Mouse (Mus musculus): ENCODE measurements around the gene Prpsap2. TPM values are rescaled to one million over a fixed set of nuclear protein-coding genes. Genes with fewer than 3 reads are reported as not detected.

Gene Prpsap2
- total RNA-seq, 2 experiments from 2014 or later, result 7.1 to 7.8 TPM

DNA sequence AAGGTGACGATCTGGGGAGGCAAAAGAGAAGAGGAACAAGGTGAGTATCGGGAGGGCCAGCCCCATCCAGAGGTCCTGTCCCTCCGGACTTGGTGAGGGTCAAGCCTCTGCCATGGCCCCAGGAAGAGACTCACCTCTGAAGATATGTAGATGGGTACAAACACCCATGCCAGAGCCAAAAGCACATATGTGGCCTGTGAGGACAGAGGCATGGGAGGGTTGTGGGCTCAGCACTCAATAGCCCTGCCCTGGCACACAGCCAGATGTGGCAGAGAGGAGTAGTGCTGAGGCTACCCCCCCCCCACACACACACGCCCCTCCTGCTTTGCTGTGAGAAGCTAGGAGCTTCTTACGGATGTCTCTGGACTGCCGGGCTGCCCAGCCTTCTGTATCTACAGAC lies 46.8 kb downstream of the Prpsap2 start:
- no peak for DNase-seq

DNA sequence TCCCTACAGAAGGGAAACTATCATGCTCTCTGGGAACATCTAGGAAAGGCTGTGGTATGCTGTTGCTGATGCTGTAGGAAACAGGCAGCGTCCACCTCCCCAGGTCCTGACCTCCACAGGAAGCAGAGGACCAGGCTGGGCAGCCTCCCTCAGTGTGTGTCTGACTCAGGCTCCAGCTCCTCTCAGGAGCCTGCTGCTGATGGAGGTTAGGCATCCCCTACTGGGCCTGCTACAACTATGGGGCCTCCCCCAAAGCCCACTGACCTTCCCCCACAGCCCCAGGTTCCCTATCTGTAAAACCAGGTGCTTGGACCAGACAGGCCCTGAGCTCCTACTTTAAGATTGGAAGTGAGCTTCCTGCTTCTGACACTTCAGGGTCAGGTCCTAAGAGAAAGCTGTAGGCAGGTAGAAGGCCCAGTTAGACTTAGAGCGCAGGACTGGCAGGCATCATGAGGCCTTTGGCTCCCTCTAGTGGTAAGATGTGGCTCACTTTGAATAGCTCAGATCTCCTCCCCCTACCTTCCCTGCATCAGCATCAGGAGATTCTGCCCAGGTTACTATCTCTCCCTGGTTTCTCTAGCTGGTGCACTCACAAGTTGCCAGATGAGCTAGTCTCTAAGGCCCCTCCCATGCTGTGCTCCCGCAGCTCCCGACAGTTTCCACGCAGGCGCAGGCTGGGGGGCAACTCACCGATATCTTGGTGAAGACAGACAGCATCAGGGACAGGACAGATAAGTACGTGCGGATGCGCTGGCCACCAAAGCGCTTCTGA lies 47.4 kb downstream of the Prpsap2 start:
- peak; percentile 82 to 87 for DNase-seq

DNA sequence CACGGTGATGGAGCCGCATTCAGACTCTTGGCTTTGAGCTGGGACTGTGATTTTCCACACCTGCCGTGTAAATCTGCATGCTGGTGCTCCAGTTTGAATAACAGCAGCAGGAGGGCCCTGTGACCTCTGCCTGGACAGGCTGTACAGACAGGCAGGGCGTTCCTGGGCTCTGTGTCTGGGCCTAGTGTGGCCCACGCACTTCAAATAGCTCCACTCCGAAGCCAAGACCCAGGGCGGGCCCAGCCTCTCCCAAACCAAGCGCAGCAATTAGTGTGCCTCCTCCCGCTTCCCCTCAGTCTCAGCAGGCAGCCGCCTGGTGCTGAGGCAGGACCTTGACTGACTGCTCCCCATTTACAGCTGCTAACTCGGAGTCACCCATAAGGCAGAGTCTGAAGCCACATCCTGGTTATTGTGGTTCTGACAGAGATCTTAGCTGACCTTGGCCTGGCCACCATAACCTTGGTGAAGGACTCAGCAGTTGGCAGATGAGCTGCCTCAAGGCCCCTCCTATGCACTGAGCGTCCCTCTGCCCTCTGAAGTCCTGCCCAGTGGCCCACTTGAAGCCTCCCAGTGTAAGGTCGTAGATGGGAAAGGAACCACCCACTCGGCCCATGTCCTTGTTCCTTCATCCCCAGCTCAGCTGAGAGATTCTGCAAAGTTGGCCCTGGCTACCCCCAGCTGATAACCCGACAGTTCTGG lies 48.6 kb downstream of the Prpsap2 start:
- peak in 1 of 2 experiments; percentile 40 for DNase-seq

DNA sequence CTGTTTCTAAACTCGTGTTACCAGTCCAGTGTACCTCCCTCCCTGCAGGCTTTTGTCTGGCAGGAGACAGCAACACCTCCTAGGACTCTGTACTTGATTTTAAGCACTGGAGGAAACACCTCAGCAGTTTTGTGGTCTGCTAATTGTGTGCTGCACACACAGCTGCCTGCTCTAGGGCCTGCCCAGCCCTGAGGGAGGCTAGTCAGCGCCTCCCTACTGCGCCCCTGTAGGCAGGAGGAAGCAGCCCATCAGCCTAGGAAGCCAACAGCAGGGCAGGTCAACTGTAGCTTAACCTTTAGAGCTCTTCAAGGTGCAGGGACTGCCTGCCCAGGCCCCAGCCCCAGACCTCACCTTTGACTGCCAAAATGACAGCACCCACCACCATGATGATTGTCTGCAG lies 53.0 kb downstream of the Prpsap2 start:
- DNase-seq, result no peak

DNA sequence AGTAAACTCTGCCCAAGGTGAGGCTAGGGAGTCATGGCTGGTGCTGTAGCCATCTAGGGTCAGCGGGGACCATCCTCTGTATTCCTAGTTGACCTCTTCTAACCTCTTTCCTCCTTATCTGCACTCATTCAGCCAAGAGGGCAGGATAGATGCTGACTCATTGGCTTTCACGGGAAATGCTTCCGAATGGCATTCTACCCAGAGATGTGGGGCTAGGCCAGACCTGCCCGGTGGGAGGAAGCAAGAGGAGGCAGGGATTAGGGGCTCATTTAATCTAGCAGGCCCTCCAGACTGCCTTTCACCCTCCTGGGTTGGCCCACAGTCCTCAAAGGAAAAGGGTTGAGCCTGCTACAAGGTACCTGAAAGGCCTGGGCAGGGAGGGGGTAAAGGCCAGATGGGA lies 55.7 kb downstream of the Prpsap2 start:
- DNase-seq, result no peak

DNA sequence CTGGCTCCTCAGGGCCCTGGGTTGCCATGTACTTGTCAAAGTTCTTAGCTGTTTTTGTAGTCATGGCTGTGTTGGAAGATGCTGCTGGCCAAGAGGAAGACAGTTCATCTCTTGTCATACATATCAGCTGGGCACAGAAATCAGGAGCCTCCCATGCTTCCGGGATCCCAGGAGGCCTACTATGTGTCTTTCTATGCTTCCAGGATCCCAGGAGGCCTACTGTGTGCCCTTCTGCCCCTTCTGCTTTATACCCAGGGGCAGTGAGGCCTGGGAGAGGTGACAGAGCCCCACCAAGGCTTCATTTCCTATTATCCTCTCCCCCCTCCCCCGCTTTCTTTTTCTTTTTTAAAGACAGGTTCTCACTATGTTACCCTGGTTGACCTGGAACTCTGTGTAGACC lies 56.3 kb downstream of the Prpsap2 start:
- DNase-seq, result no peak

DNA sequence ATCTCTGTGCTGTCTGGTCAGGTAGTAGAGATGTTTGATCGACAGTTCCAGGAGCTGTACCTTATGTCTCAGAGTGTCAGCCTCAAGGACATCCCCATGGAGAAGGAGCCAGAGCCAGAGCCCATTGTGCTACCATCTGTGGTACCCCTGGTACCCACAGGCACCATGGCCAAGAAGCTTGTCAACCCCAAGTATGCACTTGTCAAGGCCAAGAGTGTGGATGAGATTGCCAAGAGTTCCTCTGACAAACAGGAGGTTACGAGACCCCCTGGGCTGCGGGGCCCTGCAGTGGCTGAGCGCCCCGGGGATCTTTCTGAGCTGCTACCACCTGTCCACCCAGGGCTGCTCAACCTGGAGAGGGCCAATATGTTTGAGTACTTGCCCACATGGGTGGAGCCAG lies 59.4 kb downstream of the Prpsap2 start:
- no peak for DNase-seq

DNA sequence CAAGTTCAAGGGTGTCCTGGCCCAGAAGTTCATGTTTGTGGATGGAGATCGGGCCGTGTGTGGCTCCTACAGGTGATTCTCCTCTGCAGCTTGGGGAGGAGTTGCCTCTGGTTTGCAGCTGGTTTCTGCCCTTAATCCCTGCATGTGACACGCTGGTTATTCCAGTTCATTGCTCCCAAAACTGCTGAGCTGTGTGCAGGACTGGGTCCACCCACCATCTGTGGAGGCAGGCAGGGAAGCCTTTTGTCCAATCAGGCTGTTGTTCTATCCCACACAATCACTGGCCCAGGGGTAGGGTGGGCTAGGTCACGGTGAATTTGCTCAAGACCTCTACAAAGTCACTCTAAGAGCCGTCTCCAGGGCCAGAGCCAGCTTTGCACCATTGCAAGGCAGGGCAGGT lies 60.2 kb downstream of the Prpsap2 start:
- DNase-seq, result no peak

DNA sequence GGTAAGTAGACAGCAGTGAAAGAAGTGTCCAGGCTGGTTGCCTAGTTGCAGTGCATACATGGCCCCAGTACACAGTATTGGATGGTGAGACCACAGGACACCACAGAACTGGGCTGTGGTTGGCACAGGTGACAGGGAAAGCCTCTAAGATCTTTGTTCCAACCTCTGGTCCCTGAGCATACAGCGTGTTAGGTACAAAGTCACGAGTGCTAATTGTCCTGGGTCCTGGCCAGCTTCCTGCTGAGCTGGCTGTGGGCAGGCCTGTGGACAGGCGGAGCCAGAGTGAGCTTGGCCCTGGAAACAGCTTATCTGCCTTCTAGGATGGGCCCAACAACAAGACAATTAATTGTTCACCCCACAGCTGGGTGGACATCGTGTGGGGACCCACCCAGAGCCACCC lies 62.0 kb downstream of the Prpsap2 start:
- DNase-seq, result peak; percentile 67 to 69

DNA sequence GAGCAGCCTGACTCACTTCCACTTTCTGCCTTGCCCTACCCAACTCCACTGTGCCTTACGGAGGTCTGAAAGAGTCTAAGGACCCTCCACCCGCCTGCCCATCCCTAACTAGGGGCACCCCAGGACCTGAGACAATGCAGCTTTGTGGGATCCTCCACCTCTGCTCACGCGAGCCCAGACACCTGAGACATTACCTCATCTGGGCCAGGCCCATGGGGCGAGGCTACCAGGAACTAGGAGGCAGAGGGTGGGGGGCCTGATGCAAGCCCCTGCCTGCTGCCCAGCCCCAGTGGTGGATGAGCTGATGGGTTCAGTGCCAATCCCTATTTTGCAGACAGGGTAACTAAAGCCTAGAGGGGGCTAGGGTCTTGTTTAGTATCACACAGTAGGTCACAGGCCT lies 62.4 kb downstream of the Prpsap2 start:
- DNase-seq, result no peak

DNA sequence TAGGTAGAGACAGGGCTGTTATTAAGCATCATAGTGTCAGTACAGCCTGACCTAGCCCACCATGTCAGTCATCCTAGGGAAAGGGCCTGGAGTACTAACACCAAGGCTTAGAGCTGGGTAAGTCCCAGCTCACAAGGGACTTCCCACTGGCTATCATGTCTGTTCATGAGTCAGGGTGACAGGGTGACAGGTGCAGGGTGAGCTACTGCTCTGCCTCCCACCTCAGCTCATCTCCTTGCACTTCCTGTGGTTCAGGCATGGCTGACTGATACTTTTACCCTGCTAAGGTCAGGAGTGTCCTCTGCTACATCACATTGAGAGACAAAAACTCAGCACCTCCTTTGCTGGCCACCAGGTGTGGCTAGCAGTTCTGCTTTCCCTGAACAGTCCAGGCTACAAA lies 63.0 kb downstream of the Prpsap2 start:
- no peak for DNase-seq

DNA sequence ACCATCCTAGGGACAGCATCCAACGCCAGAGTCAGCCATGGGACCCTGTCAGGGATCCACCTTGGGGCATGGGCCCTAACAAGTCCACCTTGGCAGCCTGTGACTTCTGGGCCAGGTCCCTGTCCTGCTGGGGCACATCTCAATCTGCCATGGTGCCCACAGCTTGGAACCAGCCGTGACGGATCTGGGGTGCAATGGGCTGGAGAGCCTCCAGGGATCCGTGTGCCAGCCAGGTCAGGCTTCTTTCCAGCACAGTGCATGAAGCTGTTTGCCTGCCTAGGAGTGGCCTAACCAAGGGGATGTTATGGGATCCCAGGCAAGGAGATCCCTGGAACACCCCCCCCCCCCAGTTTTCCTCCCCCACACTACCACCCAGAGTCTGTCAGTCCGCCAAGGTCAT lies 68.9 kb downstream of the Prpsap2 start:
- no peak for DNase-seq

DNA sequence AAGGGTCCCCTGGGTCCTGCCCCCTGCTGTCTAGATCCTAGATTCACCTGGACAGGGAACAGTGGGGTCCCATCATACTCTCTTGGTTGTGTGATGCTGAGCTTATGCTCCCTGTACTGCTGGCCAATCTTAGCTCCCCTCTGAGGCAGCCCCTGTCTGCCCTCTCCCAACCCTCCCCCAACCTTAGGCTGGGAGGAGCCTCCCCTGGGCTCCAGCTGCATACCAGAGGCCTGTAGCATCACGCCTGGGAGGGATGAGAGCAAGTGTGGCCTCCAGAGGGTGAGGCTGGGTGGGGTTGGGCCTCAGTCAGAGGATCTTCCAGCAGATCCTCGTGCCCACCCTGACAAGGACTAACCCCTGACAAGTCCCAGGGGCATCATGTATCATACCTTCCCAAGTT lies 74.3 kb downstream of the Prpsap2 start:
- no peak for DNase-seq

DNA sequence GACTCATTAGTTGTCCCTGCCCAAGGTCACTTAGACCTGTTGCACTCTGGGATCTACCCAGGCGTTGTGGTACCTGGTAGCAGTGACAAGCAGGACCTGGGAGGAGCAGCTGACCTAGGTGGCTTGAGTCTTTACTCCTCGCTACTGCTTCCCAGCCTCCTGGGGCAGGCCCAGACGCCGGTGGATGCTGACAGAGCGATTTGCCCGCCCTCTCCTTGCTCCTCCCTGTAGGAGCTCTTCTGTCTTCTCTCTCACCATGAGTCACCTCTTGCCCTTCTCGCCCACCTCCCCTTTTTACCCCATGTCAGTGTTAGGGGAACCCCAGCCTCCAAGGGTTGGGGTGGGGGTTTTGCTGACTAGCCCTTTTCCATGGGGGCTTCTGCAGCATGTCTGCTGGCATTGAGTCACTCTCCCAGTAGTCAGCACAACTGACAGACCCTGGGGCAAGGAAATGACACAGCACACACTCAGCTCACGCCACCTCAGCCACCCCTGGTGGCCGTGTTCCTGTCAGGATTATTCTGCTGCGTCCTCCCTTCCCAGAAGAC lies 74.9 kb downstream of the Prpsap2 start:
- no peak for DNase-seq

DNA sequence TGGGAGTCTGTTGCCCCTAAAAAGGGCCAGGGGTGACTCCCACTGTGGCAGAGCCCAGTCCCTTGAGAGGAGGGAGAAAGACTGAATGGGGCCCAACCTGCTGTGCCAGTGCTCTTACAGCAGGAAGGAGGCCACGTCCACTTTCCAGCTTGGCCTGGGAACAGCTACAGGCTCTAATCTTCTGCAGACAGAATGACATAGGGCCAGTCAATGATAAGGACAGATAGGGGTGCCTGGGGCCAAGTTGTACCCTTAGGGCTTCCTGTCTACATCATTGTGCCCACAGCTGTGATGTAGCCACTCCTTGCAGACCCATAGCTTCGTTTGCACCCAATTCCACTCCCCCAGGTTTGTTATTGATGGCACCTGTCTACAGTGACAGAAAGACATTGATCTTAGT lies 75.7 kb downstream of the Prpsap2 start:
- no peak for DNase-seq

DNA sequence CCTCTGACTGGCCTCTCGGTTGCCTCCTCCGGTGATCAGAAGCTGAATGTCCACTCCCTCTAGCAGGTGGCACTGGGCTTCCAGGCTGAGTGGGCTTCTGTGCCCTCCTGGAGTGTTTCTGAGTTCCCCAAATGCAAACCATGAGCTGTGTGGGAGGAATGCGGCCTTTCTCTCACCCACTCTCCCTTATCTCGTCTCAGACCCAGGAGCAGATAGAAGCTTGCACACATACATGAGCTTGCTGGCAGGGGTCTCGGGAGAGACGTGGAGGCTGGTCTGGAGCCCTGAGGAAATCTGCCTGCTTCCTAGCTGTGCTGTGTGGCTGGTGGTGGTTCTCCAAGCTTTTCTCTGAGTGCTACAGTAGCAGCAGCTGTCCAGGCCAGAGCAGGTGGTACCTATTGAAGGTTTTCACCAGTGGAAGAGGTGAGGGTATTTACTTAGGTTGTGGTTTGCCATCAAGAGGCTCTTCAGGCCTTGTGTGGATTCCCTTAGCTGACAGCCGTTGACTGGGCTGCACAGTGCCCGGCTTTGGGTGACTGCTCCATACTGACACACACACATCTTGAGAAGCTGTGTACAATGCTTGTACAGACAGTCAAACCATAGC lies 76.7 kb downstream of the Prpsap2 start:
- DNase-seq, result no peak

DNA sequence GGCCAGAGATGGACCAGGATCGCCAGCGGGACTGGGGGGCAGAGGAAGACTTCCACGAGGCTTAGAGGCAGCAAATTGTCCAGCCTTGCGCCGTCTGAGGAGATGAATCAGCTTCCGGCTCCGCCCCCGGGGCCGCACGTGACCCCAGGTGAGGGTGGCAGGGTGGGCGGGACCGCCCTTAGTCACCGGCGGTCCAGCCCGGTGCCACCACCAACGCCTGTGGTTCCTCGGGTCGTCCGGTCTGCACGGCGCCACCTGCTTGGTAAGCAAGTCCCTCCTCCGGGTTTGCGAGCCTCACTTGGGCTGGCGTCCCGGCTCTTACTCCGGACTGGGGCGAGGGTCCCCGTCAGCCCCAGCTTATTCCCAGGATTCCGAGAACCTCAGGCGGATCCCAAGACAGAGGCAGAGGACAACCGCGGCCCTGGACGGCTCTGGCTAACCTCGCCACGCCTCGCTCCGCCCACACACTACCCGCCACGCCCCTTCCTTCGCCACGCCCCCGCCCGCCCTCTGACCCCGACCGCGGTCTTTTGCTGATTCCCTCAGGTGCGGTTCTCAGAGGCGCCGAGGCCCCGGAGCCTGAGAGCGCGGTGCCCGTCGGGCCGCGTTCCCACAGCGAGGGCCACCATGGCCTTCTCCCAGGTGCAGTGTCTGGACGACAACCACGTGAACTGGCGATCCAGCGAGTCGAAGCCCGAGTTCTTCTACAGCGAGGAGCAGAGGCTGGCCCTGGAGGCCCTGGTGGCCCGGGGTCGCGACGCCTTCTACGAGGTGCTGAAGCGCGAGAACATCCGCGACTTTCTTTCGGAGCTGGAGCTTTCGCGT lies 77.8 kb downstream of the Prpsap2 start, which contains the start of gene Fam83g:
Fam83g (plus strand) TSS at position 185 of the 825 bp plus-strand sequence.
- DNase-seq, result peak; percentile 53 to 77

Other genes with a start within 250 kb of the Prpsap2 start
- gene Epn2, start 182.4 kb downstream of the Prpsap2 start, total RNA-seq (2021), result 10 to 100 TPM; 24.5 to 28.1 TPM
- 10 to 100 TPM; 12.1 to 13.5 TPM for gene Grap, start 108.8 kb downstream of the Prpsap2 start, total RNA-seq (2021)
- under 1 TPM; 0.25 to 0.33 TPM for gene Fam83g, start 78.0 kb downstream of the Prpsap2 start, total RNA-seq (2021)
- not detected for gene Slc5a10, start 41.3 kb downstream of the Prpsap2 start, total RNA-seq (2021)
- gene Ulk2, start 93.0 kb upstream of the Prpsap2 start, total RNA-seq (2021), result 10 to 100 TPM; 45.9 to 50.7 TPM
- 10 to 100 TPM; 13.9 to 15.1 TPM for gene Akap10, start 168.2 kb upstream of the Prpsap2 start, total RNA-seq (2021)
- gene Specc1, start 194.7 kb upstream of the Prpsap2 start, total RNA-seq (2021), result 1 to 10 TPM; 4.7 to 6.1 TPM

Measured in heart, adult 18-20 months (tissue).